In genomic region chr2:110564673-110565627, GRCm38 (mm10) we compare ENCODE assay signal across 8 mouse cellular contexts. TPM values are rescaled to one million over a fixed set of nuclear protein-coding genes. Genes with fewer than 3 reads are reported as not detected.
A peak's percentile ranks its signal among the peaks of the same experiment; 100 is the strongest.
DNase-seq lines count a peak whose midpoint lies in the region; ATAC-seq and TF ChIP-seq lines count a peak whose summit lies in the region.

No protein-coding gene starts in this region.

- DNase-seq in 416B (ENCODE audit: low read depth), result peak; percentile 70
- peak; percentile 49 to 68 for DNase-seq in adrenal gland, postnatal 36 days
- DNase-seq in heart, adult 9 months (ENCODE audit: low spot score in 2 of 2), result peak; percentile 3 to 52
- peak; percentile 95 for DNase-seq in kidney, postnatal 0 days (ENCODE audit: low spot score)
- DNase-seq in limb, embryonic 14.5 days (ENCODE audit: low spot score), result peak; percentile 96
- DNase-seq in neural tube, embryonic 10.5 days (ENCODE audit: extremely low spot score, low spot score), result peak; percentile 55
- DNase-seq in urinary bladder, postnatal 4 days (ENCODE audit: low spot score in 2 of 2), result peak; percentile 25 to 63

- H3K9me3 ChIP-seq in embryonic facial prominence, embryonic 15.5 days (replicated peaks), result no peaks in the 10 kb centered on the region
- H3K9me3 ChIP-seq in kidney, postnatal 0 days (replicated peaks; ENCODE audit: low read length), result no peaks in the 10 kb centered on the region
- no peaks in the 10 kb centered on the region for H3K9me3 ChIP-seq in limb, embryonic 14.5 days (ENCODE audit: control insufficient read depth, low read length)

- H3K9ac ChIP-seq in embryonic facial prominence, embryonic 15.5 days, result no peak overlapping the region
- no peak overlapping the region for H3K9ac ChIP-seq in kidney, postnatal 0 days (ENCODE audit: low read depth, low read length)
- H3K9ac ChIP-seq in limb, embryonic 14.5 days (ENCODE audit: low read depth, low read length, severe bottlenecking), result no peak overlapping the region

- no peak overlapping the region for H3K4me3 ChIP-seq in embryonic facial prominence, embryonic 15.5 days (replicated peaks)
- H3K4me3 ChIP-seq in kidney, postnatal 0 days (replicated peaks; ENCODE audit: low read depth, low read length), result no peak overlapping the region
- H3K4me3 ChIP-seq in limb, embryonic 14.5 days (replicated peaks; ENCODE audit: low read length), result no peak overlapping the region

- TF ChIP-seq POLR2A in limb, embryonic 14.5 days (IDR thresholded peaks at IDR 0.05; ENCODE audit: borderline replicate concordance, extremely low read depth, insufficient read depth, insufficient read length), result no peak

- peak; percentile 91 for TF ChIP-seq CTCF in kidney, postnatal 0 days (IDR thresholded peaks at IDR 0.05; ENCODE audit: low read depth)

- no peaks in the 10 kb centered on the region for H3K36me3 ChIP-seq in embryonic facial prominence, embryonic 15.5 days
- no peaks in the 10 kb centered on the region for H3K36me3 ChIP-seq in kidney, postnatal 0 days (ENCODE audit: insufficient read depth, low read length)
- no peaks in the 10 kb centered on the region for H3K36me3 ChIP-seq in limb, embryonic 14.5 days (ENCODE audit: control insufficient read depth, insufficient read depth, low read length)

- H3K4me1 ChIP-seq in embryonic facial prominence, embryonic 15.5 days, result no peaks in the 10 kb centered on the region
- H3K4me1 ChIP-seq in kidney, postnatal 0 days (replicated peaks; ENCODE audit: insufficient read depth, low read length), result no peaks in the 10 kb centered on the region
- peaks cover 14% of the 10 kb centered on the region for H3K4me1 ChIP-seq in limb, embryonic 14.5 days (ENCODE audit: control insufficient read depth, insufficient read depth, low read length)

- WGBS in embryonic facial prominence, embryonic 15.5 days, result 32% methylated on average over 5 of the region's 5 CpGs
- 36% methylated on average over 5 of the region's 5 CpGs for WGBS in kidney, postnatal 0 days
- WGBS in limb, embryonic 14.5 days, result 37% methylated on average over 5 of the region's 5 CpGs

- ATAC-seq in embryonic facial prominence, embryonic 15.5 days (ENCODE audit: insufficient number of reproducible peaks, low FRiP score, low TSS enrichment, low read depth), result peak; percentile 63; the same call in 1 of the 2 replicates
- peak; percentile 82 for ATAC-seq in kidney, postnatal 0 days (replicated peaks; ENCODE audit: low FRiP score, low read depth)
- ATAC-seq in limb, embryonic 14.5 days (ENCODE audit: low FRiP score, low read depth), result peak; percentile 75

- no peak overlapping the region for H3K27ac ChIP-seq in embryonic facial prominence, embryonic 15.5 days (replicated peaks)
- H3K27ac ChIP-seq in kidney, postnatal 0 days, result no peak overlapping the region
- no peak overlapping the region; the same call in 1 of the 2 replicates for H3K27ac ChIP-seq in limb, embryonic 14.5 days (replicated peaks; ENCODE audit: low read depth, low read length)

- no peaks in the 10 kb centered on the region for H3K27me3 ChIP-seq in embryonic facial prominence, embryonic 15.5 days
- H3K27me3 ChIP-seq in kidney, postnatal 0 days (ENCODE audit: insufficient read depth, low read length), result no peaks in the 10 kb centered on the region
- no peaks in the 10 kb centered on the region for H3K27me3 ChIP-seq in limb, embryonic 14.5 days (ENCODE audit: control insufficient read depth, insufficient read depth, low read length)

- no peak overlapping the region for H3K4me2 ChIP-seq in embryonic facial prominence, embryonic 15.5 days (replicated peaks)
- H3K4me2 ChIP-seq in kidney, postnatal 0 days (ENCODE audit: low read length), result no peak overlapping the region
- no peak overlapping the region for H3K4me2 ChIP-seq in limb, embryonic 14.5 days (replicated peaks; ENCODE audit: low read depth, low read length, severe bottlenecking)

RNA-seq across cellular contexts. Expression of gene Slc5a12, which starts 32.1 kb away (rescaled TPM):
- not detected for total RNA-seq in adrenal gland, postnatal 36 days (2021)
- not detected in 2 replicates for polyA plus RNA-seq in embryonic facial prominence, embryonic 15.5 days (2015; fragmentation: Nextera tagmentation; extraction: Ambion mirVana)
- polyA plus RNA-seq in kidney, postnatal 0 days (2015; fragmentation: Nextera tagmentation; extraction: Ambion mirVana), result 8.6 and 9.0 TPM in 2 replicates
- 0.01 TPM in 2 replicates for polyA plus RNA-seq in limb, embryonic 14.5 days (2012; rRNA removed)
- not detected in 2 replicates for polyA plus RNA-seq in limb, embryonic 14.5 days (2014; fragmentation: Nextera tagmentation; extraction: Ambion mirVana)

Comparison
In these comparisons a context has a peak if more than half of its experiments do, and no peak if none do; other contexts are left out.
1. DNase-seq: peak in every context shown above with its lines; median percentile 96 in limb, embryonic 14.5 days; 95 in kidney, postnatal 0 days; 70 in 416B; 58 in adrenal gland, postnatal 36 days; 55 in neural tube, embryonic 10.5 days; 44 in urinary bladder, postnatal 4 days; 28 in heart, adult 9 months.